Mouse (Mus musculus) intestine, postnatal 0 days (tissue): ENCODE measurements around the gene Samd4. TPM values are rescaled to one million over a fixed set of nuclear protein-coding genes. Genes with fewer than 3 reads are reported as not detected.
A peak's percentile ranks its signal among the peaks of the same experiment; 100 is the strongest.

ENCODE experiments used
- ATAC-seq: fragments of 200-750 bp; cut with Nextera tagmentation; 2 replicates; pipeline ENCODE4 v1.8.0; 2017; ENCODE audit warnings: mild to moderate bottlenecking, moderate TSS enrichment, moderate library complexity
- H3K27ac ChIP-seq: fragments of 300-500 bp; sonication (generic); 2 replicates; pipeline ENCODE4 v1.5.1; 2014; ENCODE audit warnings: mild to moderate bottlenecking, low read depth, low read length, moderate library complexity
- H3K27me3 ChIP-seq: fragments of 300-500 bp; sonication (generic); replicated peaks from 2 replicates; pipeline ENCODE4 v1.6.1; 2014; ENCODE audit warnings: low read length, mixed read lengths; ENCODE audit not compliant: control insufficient read depth, insufficient read depth
- H3K36me3 ChIP-seq: fragments of 300-500 bp; sonication (generic); 2 replicates; pipeline ENCODE4 v1.6.1; 2014; ENCODE audit warnings: mild to moderate bottlenecking, moderate library complexity; ENCODE audit not compliant: control insufficient read depth, insufficient read depth
- H3K4me1 ChIP-seq: fragments of 300-500 bp; sonication (generic); replicated peaks from 2 replicates; pipeline ENCODE4 v1.6.1; 2014; ENCODE audit warnings: antibody characterized with exemption, low read length, mixed read lengths; ENCODE audit not compliant: control insufficient read depth, insufficient read depth
- H3K4me2 ChIP-seq: fragments of 300-500 bp; sonication (generic); replicated peaks from 2 replicates; pipeline ENCODE4 v1.6.1; 2014; ENCODE audit warnings: low read depth, mild to moderate bottlenecking, moderate library complexity
- H3K4me3 ChIP-seq: fragments of 300-500 bp; sonication (generic); 2 replicates; pipeline ENCODE4 v1.5.1; 2014; ENCODE audit warnings: low read depth, low read length
- H3K9ac ChIP-seq: fragments of 300-500 bp; sonication (generic); 2 replicates; pipeline ENCODE4 v1.6.1; 2014; ENCODE audit warnings: mild to moderate bottlenecking, low read depth, low read length
- H3K9me3 ChIP-seq: fragments of 300-500 bp; sonication (generic); 2 replicates; pipeline ENCODE4 v1.6.1; 2016; ENCODE audit warnings: mixed run types; ENCODE audit not compliant: control insufficient read depth
- CTCF ChIP-seq: sonication (generic); IDR thresholded peaks from 2 replicates; pipeline ENCODE4 v1.5.1; 2016; ENCODE audit warnings: low read depth, mild to moderate bottlenecking, control low read depth, antibody characterized with exemption, moderate library complexity
- WGBS: fragments of 180-500 bp; shearing (Covaris S2); extraction: QIAGEN DNeasy Blood & Tissue Kit; methylation state at CpG from one replicate; pipeline ENCODE4 v1.1.7; 2014; 5-methylcytosine and 5-hydroxymethylcytosine counted together
- polyA plus RNA-seq: library from polyadenylated mRNA; unstranded; fragments of >200 nt; fragmentation: Nextera tagmentation; extraction: Ambion mirVana; gene quantifications from 2 replicates; pipeline ENCODE4 v1.2.1, GENCODE M21; 2015

The Samd4 gene
- polyA plus RNA-seq, 1 experiment from 2014 or later = 3.1 TPM

- H3K27me3 ChIP-seq = no peaks in the 10 kb centered on the region
- no peak overlapping the region for H3K4me2 ChIP-seq
- no peaks in the 10 kb centered on the region for H3K36me3 ChIP-seq
- no peaks in the 10 kb centered on the region for H3K4me1 ChIP-seq
- no peak for TF ChIP-seq CTCF
- no peaks in the 10 kb centered on the region for H3K9me3 ChIP-seq
- 69% methylated on average over 8 of the region's 8 CpGs for WGBS
- H3K4me3 ChIP-seq = no peak overlapping the region
- H3K27ac ChIP-seq = no peak overlapping the region
- H3K9ac ChIP-seq = no peak overlapping the region
- ATAC-seq = no peak
These were observed 102.0 kb downstream of the Samd4 start for GRCm38 (mm10) chr14:46984542-46985125.

GRCm38 (mm10) chr14:46989694-46990093 is 107.0 kb downstream of the Samd4 start:
- no peak overlapping the region for H3K9ac ChIP-seq
- no peak overlapping the region for H3K27ac ChIP-seq
- TF ChIP-seq CTCF = no peak
- 59% methylated on average over 4 of the region's 4 CpGs for WGBS
- no peak overlapping the region for H3K4me3 ChIP-seq
- H3K9me3 ChIP-seq = no peaks in the 10 kb centered on the region
- no peaks in the 10 kb centered on the region for H3K36me3 ChIP-seq
- H3K4me1 ChIP-seq = no peaks in the 10 kb centered on the region
- no peaks in the 10 kb centered on the region for H3K27me3 ChIP-seq
- no peak overlapping the region for H3K4me2 ChIP-seq
- ATAC-seq = no peak

- 84% methylated on average over 3 of the region's 3 CpGs for WGBS
- Histone ChIP-seq H3K4me3 (no peak overlapping the region), H3K27me3 (no peaks in the 10 kb centered on the region), H3K9me3 (no peaks in the 10 kb centered on the region), H3K4me1 (no peaks in the 10 kb centered on the region), H3K36me3 (no peaks in the 10 kb centered on the region), H3K27ac (no peak overlapping the region), H3K4me2 (no peak overlapping the region), H3K9ac (no peak overlapping the region)
- no peak for TF ChIP-seq CTCF
- ATAC-seq = no peak
These were observed 107.8 kb downstream of the Samd4 start for GRCm38 (mm10) chr14:46990450-46990849.

GRCm38 (mm10) chr14:46994704-46995103 is 112.0 kb downstream of the Samd4 start:
- no peak for ATAC-seq
- Histone ChIP-seq H3K27me3 (no peaks in the 10 kb centered on the region), H3K36me3 (no peaks in the 10 kb centered on the region), H3K4me2 (no peak overlapping the region), H3K9ac (no peak overlapping the region), H3K4me1 (no peaks in the 10 kb centered on the region), H3K9me3 (no peaks in the 10 kb centered on the region), H3K4me3 (no peak overlapping the region), H3K27ac (no peak overlapping the region)
- WGBS = 69% methylated on average over 7 of the region's 7 CpGs
- no peak for TF ChIP-seq CTCF

- no peak for TF ChIP-seq CTCF
- Histone ChIP-seq H3K4me3 (no peak overlapping the region), H3K27ac (no peak overlapping the region), H3K27me3 (no peaks in the 10 kb centered on the region), H3K4me2 (no peak overlapping the region), H3K4me1 (no peaks in the 10 kb centered on the region), H3K9me3 (no peaks in the 10 kb centered on the region), H3K36me3 (no peaks in the 10 kb centered on the region), H3K9ac (no peak overlapping the region)
- no peak for ATAC-seq
- WGBS = 65% methylated on average over 9 of the region's 9 CpGs
These were observed 116.8 kb downstream of the Samd4 start for GRCm38 (mm10) chr14:46999321-47000025.

- H3K4me1 ChIP-seq = no peaks in the 10 kb centered on the region
- 58% methylated on average over 11 of the region's 11 CpGs for WGBS
These were observed 117.6 kb downstream of the Samd4 start for GRCm38 (mm10) chr14:47000096-47000736.

More at GRCm38 (mm10) chr14:47000096-47000736, 117.6 kb downstream of the Samd4 start:
- TF ChIP-seq CTCF = peak; percentile 41; the same call in 1 of the 2 replicates
- ATAC-seq = no peak
- Histone ChIP-seq H3K36me3 (no peaks in the 10 kb centered on the region), H3K9ac (no peak overlapping the region), H3K4me3 (no peak overlapping the region), H3K27me3 (no peaks in the 10 kb centered on the region), H3K4me2 (no peak overlapping the region), H3K9me3 (no peaks in the 10 kb centered on the region), H3K27ac (no peak overlapping the region)
